Mouse (Mus musculus) brain, adult 10 weeks (tissue): ENCODE results near the gene Olfr493. TPM values are rescaled to one million over a fixed set of nuclear protein-coding genes. Genes with fewer than 3 reads are reported as not detected.

Experiments
- polyA plus RNA-seq: library from polyadenylated mRNA; stranded (reverse); fragments of 350-450 nt; fragmentation: Illumina TruSeq; extraction: RNeasy Lipid Tissue Mini Kit (QIAGEN cat#74804); gene quantifications from one replicate; pipeline ENCODE4 v1.2.3, GENCODE M21; 2015; ENCODE audit warnings: low read depth, low replicate concordance

The Olfr493 gene
- polyA plus RNA-seq: not detected

DNA sequence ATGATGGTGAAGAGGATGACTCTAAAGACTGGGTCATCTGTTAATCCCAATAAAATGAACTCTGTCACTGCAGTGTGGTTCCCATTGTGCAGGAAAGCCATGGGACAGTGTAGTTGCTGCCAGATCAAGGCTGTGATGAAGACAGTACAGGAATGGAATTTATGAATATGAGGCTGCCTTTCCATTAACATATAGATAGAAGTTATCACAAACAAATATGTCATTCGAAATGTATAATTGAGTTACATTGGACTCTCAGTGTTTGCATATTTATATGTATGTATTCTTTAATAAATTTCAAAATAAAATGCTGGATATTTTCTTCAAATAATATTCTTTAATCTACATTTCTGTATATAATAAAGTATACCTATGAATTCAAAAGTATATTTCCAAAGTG lies at the start of gene Olfr493:
TSS of gene Olfr493 (minus strand) at position 101 of the 400 bp plus-strand sequence.

GRCm38 (mm10) chr7:108392867-108393266 lies 46.1 kb upstream of the Olfr493 start, which contains the start of gene Olfr495:
Olfr495 (plus strand) TSS chr7:108393167.

DNA sequence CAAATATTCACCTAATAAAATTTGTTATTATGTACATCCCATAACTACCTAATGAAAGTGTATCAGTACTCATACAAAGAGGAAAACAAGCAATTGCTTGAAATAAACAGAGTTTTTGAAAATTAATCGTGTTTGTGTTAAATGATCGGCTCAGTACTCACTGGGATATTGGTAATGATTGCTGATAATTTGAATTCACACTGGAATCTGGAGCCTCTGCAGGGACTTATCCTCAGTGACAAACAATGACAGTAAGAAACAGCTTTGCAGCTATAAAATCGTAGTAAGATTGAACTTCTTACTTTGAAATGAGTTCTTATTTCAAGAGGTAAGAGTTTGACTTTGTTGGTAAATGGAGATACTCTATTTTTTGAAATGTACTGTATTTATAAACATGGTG lies 18.3 kb upstream of the Olfr493 start, which contains the start of gene Olfr494:
TSS of gene Olfr494 (plus strand) at position 301 of the 400 bp plus-strand sequence.

GRCm38 (mm10) chr7:108323574-108323973 lies 23.2 kb downstream of the Olfr493 start, which contains the start of gene Olfr492:
Olfr492 (minus strand) TSS chr7:108323674.

GRCm38 (mm10) chr7:108313151-108313550 lies 33.6 kb downstream of the Olfr493 start, which contains the start of gene Olfr491:
Olfr491 (plus strand) TSS chr7:108313451.

Other genes with a start within 250 kb of the Olfr493 start
- gene Olfr482, start 249.4 kb downstream of the Olfr493 start, polyA plus RNA-seq: not detected
- not detected for gene Olfr483, start 246.1 kb downstream of the Olfr493 start, polyA plus RNA-seq
- gene Olfr484, start 219.5 kb downstream of the Olfr493 start, polyA plus RNA-seq: not detected
- gene Olfr485, start 187.1 kb downstream of the Olfr493 start, polyA plus RNA-seq: not detected
- not detected for gene Olfr486, start 174.2 kb downstream of the Olfr493 start, polyA plus RNA-seq
- not detected for gene Olfr487, start 132.3 kb downstream of the Olfr493 start, polyA plus RNA-seq
- not detected for gene Olfr488, start 88.6 kb downstream of the Olfr493 start, polyA plus RNA-seq
- not detected for gene Olfr490, start 58.0 kb downstream of the Olfr493 start, polyA plus RNA-seq
- not detected for gene Olfr491, start 33.5 kb downstream of the Olfr493 start, polyA plus RNA-seq
- gene Olfr492, start 23.3 kb downstream of the Olfr493 start, polyA plus RNA-seq: not detected
- gene Olfr494, start 18.4 kb upstream of the Olfr493 start, polyA plus RNA-seq: not detected
- gene Olfr495, start 46.2 kb upstream of the Olfr493 start, polyA plus RNA-seq: not detected
- not detected for gene Olfr497, start 73.4 kb upstream of the Olfr493 start, polyA plus RNA-seq
- gene Olfr498, start 118.3 kb upstream of the Olfr493 start, polyA plus RNA-seq: not detected
- not detected for gene Olfr502, start 178.1 kb upstream of the Olfr493 start, polyA plus RNA-seq
- not detected for gene Olfr503, start 197.5 kb upstream of the Olfr493 start, polyA plus RNA-seq
- gene Olfr504, start 218.8 kb upstream of the Olfr493 start, polyA plus RNA-seq: not detected